ENCODE assay signal across 12 mouse cellular contexts in the genomic region with DNA sequence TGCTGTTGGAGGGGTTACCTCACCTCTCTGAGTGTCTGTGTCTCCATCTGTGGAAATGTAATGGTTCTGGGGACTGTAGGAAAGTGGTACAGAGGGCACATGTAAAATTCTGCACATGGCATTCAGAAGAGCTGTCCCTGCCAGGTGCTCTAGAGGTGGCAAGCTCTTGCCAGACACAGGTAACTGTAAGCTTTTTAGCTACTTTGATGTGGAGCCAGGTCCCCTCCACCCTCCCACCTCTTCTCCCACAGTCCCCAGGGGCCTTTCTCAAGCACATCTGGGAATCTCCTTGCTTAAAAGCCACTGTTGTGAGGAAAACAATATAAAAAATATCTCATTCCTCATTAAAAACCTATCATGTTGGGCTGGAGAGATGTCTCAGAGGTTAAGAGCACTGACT.
"Had no signal": no experiment of that assay in that cellular context is flagged by ENCODE, and none has a peak within 500 bp of the region (broad histone marks: within the 10 kb centered on the region; RNA-seq: fewer than 3 reads in every experiment).

No protein-coding gene starts in this region.

- H3K4me1 ChIP-seq: stomach, embryonic 15.5 days had no signal

- H3K9me3 ChIP-seq: neural tube, embryonic 15.5 days; stomach, embryonic 15.5 days had no signal

- H3K27ac ChIP-seq: neural tube, embryonic 15.5 days; stomach, embryonic 15.5 days; stomach, postnatal 0 days had no signal

- H3K27me3 ChIP-seq: neural tube, embryonic 15.5 days; stomach, embryonic 15.5 days had no signal

- H3K4me2 ChIP-seq: neural tube, embryonic 15.5 days; stomach, embryonic 15.5 days had no signal

- H3K36me3 ChIP-seq: neural tube, embryonic 15.5 days; stomach, embryonic 15.5 days had no signal

- H3K4me3 ChIP-seq: neural tube, embryonic 15.5 days; stomach, embryonic 15.5 days had no signal

- H3K9ac ChIP-seq: neural tube, embryonic 15.5 days; stomach, embryonic 15.5 days had no signal

- DNase-seq: retina, postnatal 1 day; right cerebral cortex, postnatal 4 days; spleen, adult 18-20 months; thymus, adult 18-20 months; thymus, adult 2 months; thymus, postnatal 14 days; thymus, postnatal 25 days; thymus, postnatal 36 days; thymus, postnatal 4 days had no signal
